Mouse (Mus musculus) cerebellum, adult (tissue): ENCODE data around the gene Hoxb9.

Experiments used
- ATAC-seq: cut with Nextera tagmentation; 2 replicates; pipeline ENCODE4 v1.9.2; 2017; ENCODE audit warnings: mild to moderate bottlenecking, moderate library complexity, mixed read lengths; ENCODE audit not compliant: insufficient number of reproducible peaks, low FRiP score, low TSS enrichment

The Hoxb9 gene

DNA sequence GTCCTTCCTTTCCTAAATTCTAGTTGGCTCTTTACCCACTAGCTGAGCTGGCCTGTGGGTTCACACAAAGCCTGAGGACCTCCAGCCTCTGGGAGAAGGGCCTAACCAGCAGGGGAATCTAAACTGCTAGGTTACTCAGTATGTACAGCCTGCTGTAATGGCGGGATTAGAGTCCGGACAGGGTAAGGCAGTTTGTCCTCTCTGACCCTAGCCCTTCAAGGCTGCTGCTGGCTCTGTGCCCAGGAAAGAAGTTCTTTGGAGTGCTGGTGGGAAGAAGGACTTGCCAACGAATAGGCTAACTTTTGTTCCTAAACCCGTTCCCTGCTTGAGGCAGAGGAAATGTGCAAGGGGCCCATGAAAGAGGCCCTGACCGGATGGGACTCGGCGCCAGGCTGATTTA is 5.3 kb upstream of the Hoxb9 start:
- no peak for ATAC-seq

- no peak for ATAC-seq
Measured at GRCm38 (mm10) chr11:96267021-96267920, 4.0 kb upstream of the Hoxb9 start.

- no peak for ATAC-seq
Measured at GRCm38 (mm10) chr11:96268031-96268745, 3.1 kb upstream of the Hoxb9 start.

- ATAC-seq: no peak
Measured at GRCm38 (mm10) chr11:96269869-96270268, 1.4 kb upstream of the Hoxb9 start.

- ATAC-seq: no peak
Measured at GRCm38 (mm10) chr11:96271541-96272011, 319 bp downstream of the Hoxb9 start.

DNA sequence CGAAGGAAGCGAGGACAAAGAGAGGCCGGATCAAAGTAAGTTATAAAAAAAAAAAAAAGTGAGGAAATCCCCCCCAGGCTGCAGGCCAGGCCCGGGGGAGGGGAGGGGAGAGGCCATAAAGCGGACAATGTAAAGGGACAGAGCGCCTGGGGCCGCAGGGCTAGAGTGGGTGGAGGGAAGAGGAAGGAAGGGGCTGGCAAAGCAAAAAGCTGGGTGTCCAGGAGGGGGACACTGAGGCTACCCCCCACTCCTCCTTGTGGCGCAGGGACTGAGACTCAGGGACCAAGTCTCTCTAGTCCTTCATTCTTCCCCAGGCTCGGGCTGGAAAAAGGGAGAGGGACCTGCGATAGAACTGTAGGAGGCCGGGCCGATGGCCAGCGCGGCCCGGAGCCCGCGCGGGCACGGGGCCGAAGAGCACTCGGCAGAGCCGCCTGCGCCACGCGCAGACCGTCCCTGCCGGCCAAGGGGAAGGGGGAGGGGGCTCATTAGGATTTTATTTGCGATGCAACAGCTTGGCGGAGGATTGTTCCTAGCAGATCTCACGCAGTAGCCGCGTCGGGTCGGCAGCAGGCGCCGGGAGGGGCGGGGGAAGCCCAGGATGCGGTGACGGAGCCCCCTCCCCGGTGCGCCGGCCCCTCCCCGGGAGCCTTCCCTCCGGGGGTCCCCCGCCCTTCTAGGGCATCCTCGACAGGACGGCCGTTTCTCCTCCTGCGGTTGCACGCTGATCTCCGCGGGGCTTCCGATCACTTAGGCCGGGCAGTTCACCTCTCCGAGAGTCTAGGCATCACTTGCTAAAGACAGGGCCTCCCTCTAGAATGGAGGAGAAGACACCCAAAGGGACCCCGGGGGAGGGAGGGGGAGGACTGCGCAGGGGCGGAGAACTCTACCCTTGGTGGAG is 1.0 kb downstream of the Hoxb9 start:
- ATAC-seq: no peak; the same call in 1 of the 2 replicates

DNA sequence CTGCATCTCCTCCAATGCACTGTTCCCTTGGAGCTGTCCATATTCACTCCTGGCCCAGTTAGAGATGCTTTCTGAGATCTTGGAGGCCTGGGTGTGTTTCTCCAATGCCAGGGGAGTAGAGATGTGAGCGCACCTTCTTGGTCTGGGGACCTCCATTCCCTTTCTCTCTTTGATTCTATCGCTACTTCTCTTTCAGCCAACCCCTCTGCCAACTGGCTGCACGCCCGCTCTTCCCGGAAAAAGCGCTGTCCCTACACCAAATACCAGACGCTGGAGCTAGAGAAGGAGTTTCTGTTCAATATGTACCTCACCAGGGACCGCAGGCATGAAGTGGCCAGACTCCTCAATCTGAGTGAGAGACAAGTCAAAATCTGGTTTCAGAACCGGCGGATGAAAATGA is 3.2 kb downstream of the Hoxb9 start:
- no peak for ATAC-seq

- no peak for ATAC-seq
Measured at GRCm38 (mm10) chr11:96275896-96276295, 4.6 kb downstream of the Hoxb9 start.

DNA sequence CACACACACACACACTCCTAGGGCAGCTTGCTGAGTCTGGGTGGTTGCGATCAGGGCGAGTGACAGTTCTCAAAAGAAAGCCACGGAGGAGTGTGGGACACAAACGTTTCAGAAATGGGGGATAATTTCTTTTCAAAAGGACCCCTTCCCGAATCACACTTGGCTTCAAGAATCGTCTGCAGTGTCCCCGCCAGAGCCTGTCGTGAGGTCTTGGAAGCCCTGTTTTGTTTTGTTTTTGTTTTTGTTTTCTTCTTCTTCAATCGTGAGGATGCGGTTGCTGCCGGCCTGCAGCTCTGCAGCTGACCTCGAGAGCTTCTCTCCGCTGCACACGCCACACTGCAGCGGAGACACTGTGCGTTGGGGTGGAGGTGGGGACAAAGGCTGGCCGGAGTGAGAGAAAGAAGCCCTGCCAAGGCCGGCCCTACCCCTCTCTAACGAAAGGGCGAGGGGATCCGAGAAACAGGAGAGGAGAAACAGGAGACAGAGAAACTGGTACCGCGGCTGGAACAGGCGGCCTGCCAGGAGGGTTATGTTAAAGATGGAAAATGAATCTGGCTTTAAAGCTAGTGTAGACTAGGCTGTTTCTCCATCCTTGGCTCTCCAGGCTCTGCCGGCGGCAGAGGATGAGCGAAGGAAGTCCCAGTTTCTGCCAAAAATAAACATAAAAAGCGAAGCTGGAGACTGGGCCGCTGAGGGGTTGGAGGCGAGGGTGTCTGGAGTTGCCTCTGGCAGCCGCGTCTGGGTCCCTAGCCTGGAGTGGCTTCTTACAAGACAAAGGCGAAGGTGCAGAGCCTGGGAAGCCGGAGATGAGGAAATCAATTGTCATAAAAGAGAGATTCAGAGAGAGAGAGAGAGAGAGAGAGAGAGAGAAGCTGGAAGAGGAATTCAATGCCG is 6.1 kb downstream of the Hoxb9 start:
- ATAC-seq: no peak

DNA sequence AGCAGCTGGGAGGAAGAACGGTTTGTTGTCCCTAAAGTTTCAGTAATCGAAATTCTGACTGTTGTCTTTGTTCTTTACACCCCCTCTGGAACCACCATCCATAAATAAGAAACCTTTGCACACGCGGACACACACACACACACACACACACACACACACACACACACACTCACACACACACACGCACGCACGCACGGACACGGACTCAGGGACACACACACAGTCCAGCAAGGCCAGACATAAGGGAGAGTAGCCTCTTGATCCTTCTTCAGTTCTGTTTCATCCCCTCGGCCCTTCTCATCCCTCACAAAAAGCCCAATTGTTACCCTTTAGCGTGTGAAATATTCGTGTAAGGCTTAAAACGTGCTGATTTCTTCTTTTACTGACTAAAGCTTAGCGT is 7.1 kb downstream of the Hoxb9 start:
- ATAC-seq: no peak

GRCm38 (mm10) chr11:96278773-96279172 is 7.5 kb downstream of the Hoxb9 start:
- ATAC-seq: no peak

GRCm38 (mm10) chr11:96279421-96280233 is 8.4 kb downstream of the Hoxb9 start:
- ATAC-seq: no peak

DNA sequence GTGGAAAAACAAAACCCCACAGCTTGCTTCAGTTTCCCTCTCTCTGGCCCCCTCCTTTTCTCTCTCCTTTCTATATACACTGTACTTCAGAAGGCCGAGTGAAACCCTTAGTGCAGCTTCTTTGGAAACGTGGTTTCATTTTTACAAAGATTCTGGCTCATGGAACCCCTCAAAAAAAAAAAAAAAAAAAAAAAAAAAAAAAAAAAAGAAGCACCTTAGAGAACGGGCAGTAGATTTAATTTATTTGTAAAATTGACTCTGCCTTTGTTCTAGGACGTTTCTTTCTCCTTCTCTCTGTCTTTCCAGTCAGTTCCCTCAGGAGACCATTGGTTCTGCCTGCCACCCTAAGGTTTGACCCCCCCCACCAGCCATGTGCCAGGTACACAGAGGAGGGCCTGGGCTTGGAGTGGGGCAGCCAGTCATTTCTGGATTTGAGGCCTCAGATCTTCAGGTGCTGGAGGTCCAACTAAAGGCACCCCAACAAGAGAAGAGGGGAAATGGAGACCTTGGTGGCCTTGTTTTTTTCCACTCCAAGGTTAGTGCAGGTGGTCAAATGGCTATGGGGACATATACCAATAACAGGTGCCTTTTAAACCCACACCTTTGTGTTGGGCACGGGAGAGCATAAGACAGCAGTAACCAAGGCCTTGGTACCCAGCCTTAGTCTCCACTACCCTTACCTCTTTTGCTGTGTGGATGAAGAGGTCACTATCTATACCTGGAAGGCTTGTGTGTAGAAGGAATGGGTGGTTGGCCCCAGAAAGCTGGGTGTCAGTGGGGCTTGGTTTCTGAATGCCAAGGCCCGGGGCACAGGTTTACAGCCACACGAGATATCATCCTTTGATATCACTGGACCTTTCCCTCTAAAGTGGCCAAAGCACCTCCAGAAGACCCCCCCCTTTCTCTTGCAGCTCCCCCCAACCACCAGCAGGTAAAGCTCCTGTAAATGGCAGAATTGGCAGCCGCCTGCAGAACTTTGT is 9.4 kb downstream of the Hoxb9 start:
- no peak for ATAC-seq

- ATAC-seq: no peak
Measured at GRCm38 (mm10) chr11:96281396-96281795, 10.1 kb downstream of the Hoxb9 start.

- ATAC-seq: no peak
Measured at GRCm38 (mm10) chr11:96281855-96282570, 10.8 kb downstream of the Hoxb9 start, which contains the start of gene Hoxb8. TSS of gene Hoxb8 (plus strand) at chr11:96281905.

- no peak for ATAC-seq
Measured at GRCm38 (mm10) chr11:96282795-96283430, 11.7 kb downstream of the Hoxb9 start.
